Mouse (Mus musculus) naive thymus-derived CD4-positive, alpha-beta T cell, adult 2 months (primary cell): ENCODE measurements around the gene Cmya5.
A peak's percentile ranks its signal among the peaks of the same experiment; 100 is the strongest.
"Not testable (repeated sequence)": the region's sequence is repeated elsewhere in the genome, so short reads cannot be mapped to it uniquely, and the experiment has no call there.

Experiments used
- DNase-seq: peaks from one replicate; pipeline ENCODE4 v3.0.0-alpha.2; 2011; ENCODE audit warnings: low read depth

The Cmya5 gene

GRCm38 (mm10) chr13:93144336-93145167 is at the start of gene Cmya5:
Gene Cmya5 (minus strand): TSS chr13:93144724.
- peak; percentile 50 for DNase-seq

- no peak for DNase-seq
Observed at GRCm38 (mm10) chr13:93192646-93193026, 48.1 kb upstream of the Cmya5 start.

- peak; percentile 95 for DNase-seq
Observed at GRCm38 (mm10) chr13:93191831-93192645, 47.5 kb upstream of the Cmya5 start, which contains the start of gene Tent2. Gene Tent2 (minus strand): TSS chr13:93192385.

- DNase-seq: peak; percentile 10
Observed at GRCm38 (mm10) chr13:93189416-93189815, 44.9 kb upstream of the Cmya5 start.

GRCm38 (mm10) chr13:93188738-93189137 is 44.2 kb upstream of the Cmya5 start:
- DNase-seq: no peak

- not testable (repeated sequence) for DNase-seq
Observed at GRCm38 (mm10) chr13:93187792-93188191, 43.3 kb upstream of the Cmya5 start.

GRCm38 (mm10) chr13:93180351-93180750 is 35.8 kb upstream of the Cmya5 start:
- no peak for DNase-seq

GRCm38 (mm10) chr13:93179522-93179921 is 35.0 kb upstream of the Cmya5 start:
- DNase-seq: no peak

GRCm38 (mm10) chr13:93177571-93177970 is 33.0 kb upstream of the Cmya5 start:
- no peak for DNase-seq

- no peak for DNase-seq
Observed at GRCm38 (mm10) chr13:93163303-93163702, 18.8 kb upstream of the Cmya5 start.

- DNase-seq: no peak
Observed at GRCm38 (mm10) chr13:93162456-93162855, 17.9 kb upstream of the Cmya5 start.

GRCm38 (mm10) chr13:93158261-93158660 is 13.7 kb upstream of the Cmya5 start:
- DNase-seq: no peak

- no peak for DNase-seq
Observed at GRCm38 (mm10) chr13:93153280-93153679, 8.8 kb upstream of the Cmya5 start.

- no peak for DNase-seq
Observed at GRCm38 (mm10) chr13:93143819-93144283, 673 bp downstream of the Cmya5 start.

GRCm38 (mm10) chr13:93141184-93141583 is 3.3 kb downstream of the Cmya5 start:
- DNase-seq: no peak

- DNase-seq: no peak
Observed at GRCm38 (mm10) chr13:93138059-93138458, 6.5 kb downstream of the Cmya5 start.

- no peak for DNase-seq
Observed at GRCm38 (mm10) chr13:93137098-93137497, 7.4 kb downstream of the Cmya5 start.

GRCm38 (mm10) chr13:93136251-93136650 is 8.3 kb downstream of the Cmya5 start:
- no peak for DNase-seq

GRCm38 (mm10) chr13:93135501-93135900 is 9.0 kb downstream of the Cmya5 start:
- DNase-seq: no peak

- no peak for DNase-seq
Observed at GRCm38 (mm10) chr13:93130674-93131073, 13.8 kb downstream of the Cmya5 start.

GRCm38 (mm10) chr13:93128961-93129360 is 15.6 kb downstream of the Cmya5 start:
- no peak for DNase-seq

- no peak for DNase-seq
Observed at GRCm38 (mm10) chr13:93128111-93128860, 16.2 kb downstream of the Cmya5 start.
